Mouse (Mus musculus) neural tube, embryonic 10.5 days (tissue): ENCODE data around the gene Plscr1.

Experiments
- DNase-seq: peaks from one replicate; pipeline ENCODE4 v3.0.0-alpha.2; 2017; ENCODE audit warnings: low spot score; ENCODE audit errors: extremely low spot score

Plscr1 gene

GRCm38 (mm10) chr9:92301213-92301612, 51.7 kb downstream of the Plscr1 start:
- no peak for DNase-seq

DNA sequence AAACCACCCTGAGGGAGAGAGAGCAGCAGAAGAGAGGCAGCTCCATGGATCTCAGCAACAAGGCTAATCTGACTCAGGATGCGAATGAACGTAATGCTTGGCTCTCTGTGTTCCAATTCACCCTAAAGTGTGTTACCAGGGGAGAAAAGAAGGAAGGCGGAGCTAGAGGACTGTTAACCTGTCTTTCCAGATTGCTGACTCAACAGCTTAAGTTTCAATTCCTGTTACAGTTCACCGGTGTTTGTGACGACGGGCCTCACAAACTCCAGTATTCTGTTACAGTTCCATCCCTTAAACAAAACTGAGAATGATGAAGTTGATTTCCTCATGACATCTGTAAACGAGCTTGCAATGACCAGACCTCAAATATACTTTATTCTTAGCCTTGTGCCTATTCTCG, 55.5 kb downstream of the Plscr1 start:
- DNase-seq: no peak

GRCm38 (mm10) chr9:92305620-92306220, 56.2 kb downstream of the Plscr1 start:
- DNase-seq: no peak

GRCm38 (mm10) chr9:92309077-92309476, 59.5 kb downstream of the Plscr1 start, which contains the start of gene 1700057G04Rik:
Gene 1700057G04Rik, plus strand, starts transcription at chr9:92309377.
- DNase-seq: no peak

DNA sequence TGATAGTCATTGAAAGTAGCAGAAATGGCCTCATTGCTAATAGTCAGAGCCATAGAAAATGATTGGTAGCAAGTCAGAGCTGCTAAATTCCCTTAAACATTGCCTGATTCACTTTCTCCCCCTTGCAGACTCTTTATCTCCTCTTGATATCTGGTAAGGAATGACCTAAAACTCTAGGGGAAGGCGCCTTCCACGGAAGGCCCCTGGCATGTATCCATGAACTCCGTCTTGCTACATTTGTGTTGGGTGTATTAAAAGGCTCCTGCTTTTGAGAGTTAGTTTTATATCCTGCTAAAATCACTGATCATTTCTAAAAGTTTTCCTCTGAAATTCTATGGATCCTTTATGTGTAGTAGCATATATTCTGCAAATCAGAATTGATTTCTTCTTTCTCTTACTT, 67.2 kb downstream of the Plscr1 start:
- DNase-seq: no peak
